Mouse (Mus musculus) lung, postnatal 0 days (tissue): ENCODE results near the gene Cdh13.

Experiments used
- CTCF ChIP-seq: IDR thresholded peaks from 2 replicates; pipeline ENCODE4 v1.5.1; 2016; ENCODE audit warnings: antibody characterized with exemption, mild to moderate bottlenecking
- EP300 ChIP-seq: IDR thresholded peaks from 2 replicates; pipeline ENCODE4 v1.6.1; 2016; ENCODE audit warnings: antibody characterized with exemption, mild to moderate bottlenecking, control low read depth

DNA sequence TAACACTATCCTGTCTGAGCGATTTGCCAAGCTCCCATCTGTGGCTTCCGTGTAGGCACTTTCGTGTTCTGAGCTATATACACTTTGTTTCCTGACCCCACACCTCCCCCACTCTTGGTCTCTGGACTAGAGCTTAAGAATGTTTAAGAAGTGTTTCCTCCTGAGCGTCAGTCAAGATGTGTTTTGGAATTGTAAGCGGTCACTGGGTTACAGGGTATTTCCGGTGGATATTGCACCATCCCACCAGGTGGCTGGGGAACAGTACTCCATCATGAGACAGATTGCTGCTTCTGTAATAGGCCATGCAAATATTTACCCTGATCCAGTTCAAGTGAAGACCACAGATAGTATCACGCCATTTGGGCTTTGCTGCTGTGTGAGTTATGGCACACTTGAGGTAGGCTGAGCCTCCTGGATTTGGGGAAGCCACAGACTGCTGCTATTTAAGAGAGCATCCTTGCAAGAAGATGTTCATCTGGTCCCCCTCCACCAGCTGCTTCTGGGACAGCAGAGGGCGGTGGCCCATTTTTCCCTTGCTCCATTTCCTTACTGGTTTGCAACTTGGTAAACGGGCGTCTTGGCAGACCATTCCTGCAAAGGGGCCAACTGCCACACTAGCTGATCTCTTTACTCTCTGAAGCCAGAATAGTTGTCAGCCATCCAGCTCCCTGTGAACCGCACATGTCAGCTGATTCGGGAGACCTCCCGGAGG lies 234.7 kb downstream of the Cdh13 start:
- TF ChIP-seq CTCF, result no peak
- TF ChIP-seq EP300, result peak; percentile 53
